Mouse (Mus musculus) pancreas, adult 10 weeks (tissue): ENCODE results near the gene Vmn1r218. TPM values are rescaled to one million over a fixed set of nuclear protein-coding genes. Genes with fewer than 3 reads are reported as not detected.

Experiments used
- polyA plus RNA-seq: library from polyadenylated mRNA; stranded (reverse); fragments of 350-450 nt; fragmentation: Illumina TruSeq; extraction: RNeasy Lipid Tissue Mini Kit (QIAGEN cat#74804); gene quantifications from one replicate; pipeline ENCODE4 v1.2.3, GENCODE M21; 2015; ENCODE audit warnings: low read depth, low replicate concordance; ENCODE audit not compliant: insufficient read depth

Gene Vmn1r218
- not detected for polyA plus RNA-seq

GRCm38 (mm10) chr13:23133099-23133498 lies at the start of gene Vmn1r218:
TSS of gene Vmn1r218 (plus strand) at chr13:23133155.

GRCm38 (mm10) chr13:23118126-23118525 lies 14.8 kb upstream of the Vmn1r218 start, which contains the start of gene Vmn1r217:
TSS of gene Vmn1r217 (minus strand) at chr13:23118226.

GRCm38 (mm10) chr13:23159012-23159411 lies 26.1 kb downstream of the Vmn1r218 start, which contains the start of gene Vmn1r219:
TSS of gene Vmn1r219 (plus strand) at chr13:23159312.

GRCm38 (mm10) chr13:23187875-23188274 lies 54.9 kb downstream of the Vmn1r218 start, which contains the start of gene Vmn1r220:
TSS of gene Vmn1r220 (minus strand) at chr13:23187975.

Other genes with a start within 250 kb of the Vmn1r218 start
- not detected for gene Vmn1r212, start 248.9 kb upstream of the Vmn1r218 start, polyA plus RNA-seq
- not detected for gene Vmn1r213, start 125.5 kb upstream of the Vmn1r218 start, polyA plus RNA-seq
- gene Vmn1r214, start 102.7 kb upstream of the Vmn1r218 start, polyA plus RNA-seq: not detected
- gene Vmn1r215, start 65.1 kb upstream of the Vmn1r218 start, polyA plus RNA-seq: not detected
- not detected for gene Vmn1r217, start 14.9 kb upstream of the Vmn1r218 start, polyA plus RNA-seq
- not detected for gene Vmn1r219, start 26.2 kb downstream of the Vmn1r218 start, polyA plus RNA-seq
- gene Vmn1r220, start 54.8 kb downstream of the Vmn1r218 start, polyA plus RNA-seq: not detected
- not detected for gene Vmn1r221, start 81.0 kb downstream of the Vmn1r218 start, polyA plus RNA-seq
- gene Vmn1r222, start 102.8 kb downstream of the Vmn1r218 start, polyA plus RNA-seq: not detected
- not detected for gene Vmn1r223, start 114.0 kb downstream of the Vmn1r218 start, polyA plus RNA-seq
- 3.7 TPM for gene Zfp322a, start 236.1 kb downstream of the Vmn1r218 start, polyA plus RNA-seq